Mouse (Mus musculus) liver, adult 2 months (tissue): ENCODE results near the gene Paqr5. TPM values are rescaled to one million over a fixed set of nuclear protein-coding genes. Genes with fewer than 3 reads are reported as not detected.

Experiments
- DNase-seq: peaks from one replicate; pipeline ENCODE4 v3.0.0-alpha.2; 2011; ENCODE audit warnings: low read depth, low spot score; ENCODE audit errors: extremely low read depth
- H3K27ac ChIP-seq: fragments of 200-500 bp; replicated peaks from 2 replicates; pipeline ENCODE4 v1.5.1; 2012; ENCODE audit warnings: low read depth, mild to moderate bottlenecking, control low read depth, inconsistent platforms, low read length; ENCODE audit not compliant: insufficient read depth
- H3K27me3 ChIP-seq: fragments of 200-500 bp; 2 replicates; pipeline ENCODE4 v1.6.1; 2012; ENCODE audit warnings: mild to moderate bottlenecking, moderate library complexity, low read length, inconsistent platforms; ENCODE audit not compliant: control insufficient read depth, insufficient read depth
- H3K36me3 ChIP-seq: fragments of 200-500 bp; 2 replicates; pipeline ENCODE4 v1.6.1; 2012; ENCODE audit warnings: low read length, inconsistent platforms; ENCODE audit not compliant: control insufficient read depth, insufficient read depth
- H3K4me1 ChIP-seq: fragments of 200-500 bp; 2 replicates; pipeline ENCODE4 v1.6.1; 2011; ENCODE audit warnings: low read length; ENCODE audit not compliant: control insufficient read depth, insufficient read depth
- H3K4me3 ChIP-seq: fragments of 200-500 bp; 2 replicates; pipeline ENCODE4 v1.5.1; 2011; ENCODE audit warnings: low read depth, mild to moderate bottlenecking, control low read depth, low read length, moderate library complexity; ENCODE audit not compliant: insufficient read depth
- H3K79me2 ChIP-seq: fragments of 200-500 bp; 2 replicates; pipeline ENCODE4 v1.6.1; 2012; ENCODE audit warnings: inconsistent platforms, mild to moderate bottlenecking, low read length, moderate library complexity; ENCODE audit not compliant: control insufficient read depth, insufficient read depth
- H3K9ac ChIP-seq: fragments of 200-500 bp; 2 replicates; pipeline ENCODE4 v1.6.1; 2012; ENCODE audit warnings: low read depth, mild to moderate bottlenecking, control low read depth, inconsistent platforms, low read length
- CTCF ChIP-seq: fragments of 200-500 bp; IDR thresholded peaks from 2 replicates; pipeline ENCODE4 v1.5.1; 2011; ENCODE audit warnings: low read depth, low read length, control low read depth
- POLR2A ChIP-seq: fragments of 200-500 bp; IDR thresholded peaks from 2 replicates; pipeline ENCODE4 v1.6.1; 2011; ENCODE audit warnings: low read length, control low read depth; ENCODE audit not compliant: insufficient read depth; ENCODE audit errors: extremely low read depth
- WGBS: fragments of 180-500 bp; shearing (Covaris S2); methylation state at CpG from one replicate; pipeline ENCODE4 v1.1.7; 2018; 5-methylcytosine and 5-hydroxymethylcytosine counted together
- polyA plus RNA-seq: library from polyadenylated mRNA; depleted of rRNA; stranded (reverse); fragments of >200 nt; gene quantifications from 2 replicates; pipeline ENCODE4 v1.2.3, GENCODE M21; 2012; rRNA removed
- total RNA-seq: library from RNA; depleted of rRNA; stranded (reverse); fragments of >200 nt; gene quantifications from 2 replicates; pipeline ENCODE4 v1.2.3, GENCODE M21; 2014; rRNA removed

Gene Paqr5
- total and polyA plus RNA-seq, 2 experiments, result 0.13 TPM; not detected in 1

DNA sequence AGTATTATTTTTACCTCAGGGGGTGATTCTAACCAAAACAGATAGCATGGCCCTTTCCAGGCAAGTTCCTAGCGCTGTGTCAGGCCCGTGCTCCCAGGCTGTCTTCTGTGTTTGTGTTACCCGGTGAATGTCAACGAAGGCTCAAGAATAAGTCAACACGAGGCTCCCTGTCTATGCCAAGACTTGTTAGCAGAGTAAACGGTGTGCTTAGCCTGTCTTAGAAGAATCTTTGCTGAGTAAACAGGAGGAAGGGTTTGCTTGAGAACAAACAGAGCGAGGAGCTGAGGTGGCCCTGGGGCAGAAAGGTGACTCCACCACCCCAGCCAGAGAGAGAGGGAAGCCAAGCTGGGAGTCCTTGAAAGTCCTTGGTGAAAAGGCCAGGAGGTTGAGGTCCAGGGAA, 122.5 kb downstream of the Paqr5 start:
- Histone ChIP-seq H3K36me3 (no peaks in the 10 kb centered on the region), H3K4me3 (no peak overlapping the region), H3K4me1 (no peaks in the 10 kb centered on the region), H3K9ac (no peak overlapping the region), H3K27ac (no peak overlapping the region), H3K27me3 (no peaks in the 10 kb centered on the region; the same call in 1 of the 2 replicates), H3K79me2 (no peaks in the 10 kb centered on the region)
- TF ChIP-seq POLR2A, result no peak
- no peak for TF ChIP-seq CTCF
- 13% methylated on average over 7 of the region's 7 CpGs for WGBS
- no peak for DNase-seq

Other genes starting within 250 kb of the Paqr5 start
- 1,606 and 2,153 TPM in 2 replicates for gene Rplp1, start 112.3 kb downstream of the Paqr5 start, total RNA-seq
- 5,211 and 6,066 TPM in 2 replicates for gene Rplp1, start 112.3 kb downstream of the Paqr5 start, polyA plus RNA-seq
- gene Kif23, start 80.1 kb downstream of the Paqr5 start, total RNA-seq, result 0.83 and 1.1 TPM in 2 replicates
- 0.05 and 0.43 TPM in 2 replicates for gene Kif23, start 80.1 kb downstream of the Paqr5 start, polyA plus RNA-seq
- 18.3 and 24.3 TPM in 2 replicates for gene Glce, start 95.8 kb upstream of the Paqr5 start, total RNA-seq
- 3.0 and 4.6 TPM in 2 replicates for gene Glce, start 95.8 kb upstream of the Paqr5 start, polyA plus RNA-seq